Mouse (Mus musculus): Measurements from ENCODE around the gene Map1b.
A peak's percentile ranks its signal among the peaks of the same experiment; 100 is the strongest.

The Map1b gene

GRCm38 (mm10) chr13:99527936-99528335 lies 11.6 kb upstream of the Map1b start:
- no peak for DNase-seq (ENCODE audit: low read depth)

- DNase-seq (ENCODE audit: low read depth): no peak
Measured at GRCm38 (mm10) chr13:99525491-99525890, 9.2 kb upstream of the Map1b start.

GRCm38 (mm10) chr13:99517836-99518235 lies 1.5 kb upstream of the Map1b start:
- no peak for DNase-seq (ENCODE audit: low read depth)

GRCm38 (mm10) chr13:99515736-99516447 lies 448 bp downstream of the Map1b start:
- DNase-seq (ENCODE audit: low read depth): no peak

GRCm38 (mm10) chr13:99514917-99515591 lies 1.3 kb downstream of the Map1b start:
- no peak for DNase-seq (ENCODE audit: low read depth)

- no peak for DNase-seq (ENCODE audit: low read depth)
Measured at GRCm38 (mm10) chr13:99513990-99514389, 2.4 kb downstream of the Map1b start.

GRCm38 (mm10) chr13:99513138-99513537 lies 3.2 kb downstream of the Map1b start:
- no peak for DNase-seq (ENCODE audit: low read depth)

- DNase-seq (ENCODE audit: low read depth): no peak
Measured at GRCm38 (mm10) chr13:99509896-99510295, 6.4 kb downstream of the Map1b start.

GRCm38 (mm10) chr13:99506580-99506962 lies 9.8 kb downstream of the Map1b start:
- no peak for DNase-seq (ENCODE audit: low read depth)

- DNase-seq (ENCODE audit: low read depth): no peak
Measured at GRCm38 (mm10) chr13:99505826-99506579, 10.3 kb downstream of the Map1b start.

GRCm38 (mm10) chr13:99503370-99503979 lies 12.9 kb downstream of the Map1b start:
- DNase-seq (ENCODE audit: low read depth): peak; percentile 20

GRCm38 (mm10) chr13:99502911-99503310 lies 13.4 kb downstream of the Map1b start:
- DNase-seq (ENCODE audit: low read depth): no peak

GRCm38 (mm10) chr13:99502126-99502744 lies 14.1 kb downstream of the Map1b start:
- DNase-seq (ENCODE audit: low read depth): no peak

GRCm38 (mm10) chr13:99501393-99501792 lies 14.9 kb downstream of the Map1b start:
- no peak for DNase-seq (ENCODE audit: low read depth)

GRCm38 (mm10) chr13:99500609-99501008 lies 15.7 kb downstream of the Map1b start:
- DNase-seq (ENCODE audit: low read depth): no peak

- DNase-seq (ENCODE audit: low read depth): no peak
Measured at GRCm38 (mm10) chr13:99499764-99500163, 16.6 kb downstream of the Map1b start.

GRCm38 (mm10) chr13:99496106-99496505 lies 20.2 kb downstream of the Map1b start:
- DNase-seq (ENCODE audit: low read depth): no peak

- no peak for DNase-seq (ENCODE audit: low read depth)
Measured at GRCm38 (mm10) chr13:99494416-99494815, 21.9 kb downstream of the Map1b start.

- no peak for DNase-seq (ENCODE audit: low read depth)
Measured at GRCm38 (mm10) chr13:99493304-99493904, 22.9 kb downstream of the Map1b start.

- no peak for DNase-seq (ENCODE audit: low read depth)
Measured at GRCm38 (mm10) chr13:99492619-99493303, 23.6 kb downstream of the Map1b start.

GRCm38 (mm10) chr13:99489998-99490397 lies 26.3 kb downstream of the Map1b start:
- no peak for DNase-seq (ENCODE audit: low read depth)

Data from naive thymus-derived CD4-positive, alpha-beta T cell, adult 2 months (primary cell).